Mouse (Mus musculus): ENCODE measurements around the gene Defb45. TPM values are rescaled to one million over a fixed set of nuclear protein-coding genes. Genes with fewer than 3 reads are reported as not detected.

Defb45 gene
- not detected for polyA plus RNA-seq (2012; fragmentation: generic; extraction: Trizol)
- long read RNA-seq, experiment 1: 0 reads
- long read RNA-seq, experiment 2: 0 reads

DNA sequence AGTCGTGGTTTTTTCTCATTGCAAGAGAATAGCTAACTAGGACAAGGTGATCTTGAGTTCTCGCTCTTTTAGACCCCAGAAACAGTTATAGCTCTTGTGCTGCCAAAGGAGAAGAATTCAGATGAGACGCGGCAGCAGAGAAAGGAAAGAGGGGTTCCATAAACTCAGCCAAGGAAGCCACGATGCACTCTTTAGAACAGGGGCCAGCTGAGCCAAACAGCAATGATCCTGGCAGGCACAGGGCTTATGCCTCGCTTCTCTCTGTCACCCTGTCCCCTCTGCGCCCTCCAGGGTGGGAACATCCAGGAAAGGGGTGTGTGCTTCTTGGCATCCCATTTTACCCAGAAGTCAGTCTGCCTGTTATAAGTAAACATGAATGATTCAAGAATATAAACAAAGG, at the start of gene Defb45:
Gene Defb45, minus strand, starts transcription at position 101 of the 400 bp plus-strand sequence.
- no peaks in the 10 kb centered on the region for H3K79me2 ChIP-seq (ENCODE audit: control insufficient read depth, insufficient read depth)
- H3K27me3 ChIP-seq (ENCODE audit: control insufficient read depth, insufficient read depth, insufficient read length): no peaks in the 10 kb centered on the region
- no peaks in the 10 kb centered on the region for H3K79me3 ChIP-seq (ENCODE audit: low read depth)
- no peak within 1 kb of the TSS for H3ac ChIP-seq (ENCODE audit: control insufficient read depth, insufficient read length, low read depth)
- H3K36me3 ChIP-seq (ENCODE audit: control insufficient read depth, insufficient read depth): no peaks in the 10 kb centered on the region
- no peak for TF ChIP-seq CEBPB (IDR thresholded peaks at IDR 0.05; ENCODE audit: low read depth)
- no peak for TF ChIP-seq CTCF (IDR thresholded peaks at IDR 0.05; ENCODE audit: control insufficient read depth, insufficient read depth, insufficient read length)
- TF ChIP-seq MYOG (IDR thresholded peaks at IDR 0.05; ENCODE audit: control insufficient read depth, extremely low read depth, insufficient read length): no peak
- no peak for TF ChIP-seq FOSL1 (IDR thresholded peaks at IDR 0.05; ENCODE audit: insufficient read depth, low read length, poor library complexity, severe bottlenecking)
- TF ChIP-seq MYOD1 (IDR thresholded peaks at IDR 0.05; ENCODE audit: control insufficient read depth, insufficient read length, low read depth): no peak
- TF ChIP-seq MAX (IDR thresholded peaks at IDR 0.05): no peak
- no peak for TF ChIP-seq USF1 (IDR thresholded peaks at IDR 0.05; ENCODE audit: low read depth)
- no peak within 1 kb of the TSS for H3K4me3 ChIP-seq (ENCODE audit: insufficient read depth, poor library complexity, severe bottlenecking)

DNA sequence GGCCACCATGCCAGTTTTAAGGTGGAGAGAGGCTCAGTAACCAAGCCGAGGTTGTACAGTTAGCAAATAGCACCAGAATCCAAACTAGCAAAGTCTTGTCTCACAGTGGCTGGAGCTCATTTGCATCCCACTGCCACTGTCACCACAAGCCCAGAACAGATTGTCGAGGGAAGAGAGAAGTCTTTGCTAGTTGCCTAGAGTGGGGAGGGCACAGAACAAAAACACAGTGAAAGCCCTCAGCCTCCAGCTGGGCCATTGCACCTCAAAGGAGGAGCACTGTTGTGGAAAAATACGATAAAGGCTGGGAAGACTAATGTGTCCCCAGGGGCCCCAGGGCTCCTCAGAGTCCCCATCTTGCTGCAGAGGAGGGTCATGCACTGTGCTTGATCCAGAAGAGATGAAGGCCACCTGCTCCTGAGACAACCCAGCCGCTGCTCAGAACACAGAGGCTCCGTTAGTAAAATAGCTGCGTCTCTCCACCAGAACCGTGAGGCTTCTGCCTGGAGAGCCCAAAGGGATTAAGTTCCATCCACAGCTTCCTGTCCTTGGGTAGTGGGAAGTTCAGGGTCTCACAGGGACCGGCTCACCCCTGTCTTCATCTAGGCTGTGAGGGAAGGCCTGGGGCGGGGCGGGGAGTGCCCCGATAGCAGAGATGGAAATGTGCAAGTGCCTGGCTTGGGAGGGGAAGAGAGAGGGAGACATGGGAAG, 40.4 kb upstream of the Defb45 start:
- Histone ChIP-seq H3K4me3 (ENCODE audit: insufficient read depth, poor library complexity, severe bottlenecking) (no peak overlapping the region), H3ac (ENCODE audit: control insufficient read depth, insufficient read length, low read depth) (peak overlapping the region; percentile 27), H3K79me3 (ENCODE audit: low read depth) (no peaks in the 10 kb centered on the region), H3K79me2 (ENCODE audit: control insufficient read depth, insufficient read depth) (no peaks in the 10 kb centered on the region), H3K36me3 (ENCODE audit: control insufficient read depth, insufficient read depth) (peaks cover 13% of the 10 kb centered on the region), H3K27me3 (ENCODE audit: control insufficient read depth, insufficient read depth, insufficient read length) (no peaks in the 10 kb centered on the region)
- no peak for TF ChIP-seq MYOG (IDR thresholded peaks at IDR 0.05; ENCODE audit: control insufficient read depth, extremely low read depth, insufficient read length)
- no peak for TF ChIP-seq CEBPB (IDR thresholded peaks at IDR 0.05; ENCODE audit: low read depth)
- TF ChIP-seq CTCF (IDR thresholded peaks at IDR 0.05; ENCODE audit: control insufficient read depth, insufficient read depth, insufficient read length): no peak
- TF ChIP-seq FOSL1 (IDR thresholded peaks at IDR 0.05; ENCODE audit: insufficient read depth, low read length, poor library complexity, severe bottlenecking): no peak
- no peak for TF ChIP-seq MAX (IDR thresholded peaks at IDR 0.05)
- peak; percentile 34 for TF ChIP-seq MYOD1 (IDR thresholded peaks at IDR 0.05; ENCODE audit: control insufficient read depth, insufficient read length, low read depth)

DNA sequence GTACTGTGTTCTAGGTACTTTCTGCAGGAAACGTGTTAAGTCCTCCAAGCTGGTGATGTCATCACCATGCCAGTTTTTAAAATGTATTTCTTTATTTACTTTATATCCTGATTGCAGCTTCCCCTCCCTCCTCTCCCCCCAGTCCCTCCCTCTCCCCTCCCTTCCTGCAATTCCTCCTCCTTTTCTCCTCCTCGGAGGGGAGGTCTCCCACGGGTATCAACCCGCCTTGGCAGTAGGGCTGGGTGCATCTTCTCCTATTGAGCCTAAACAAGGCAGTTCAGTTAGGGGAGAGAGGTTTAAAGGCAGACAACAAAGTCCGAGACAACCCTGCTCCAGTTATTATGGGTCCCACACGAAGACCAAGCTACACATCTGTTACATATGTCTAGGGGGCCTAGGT, 39.7 kb upstream of the Defb45 start:
- H3K79me3 ChIP-seq (ENCODE audit: low read depth): no peaks in the 10 kb centered on the region
- TF ChIP-seq MYOD1 (IDR thresholded peaks at IDR 0.05; ENCODE audit: control insufficient read depth, insufficient read length, low read depth) (no peak), USF1 (IDR thresholded peaks at IDR 0.05; ENCODE audit: low read depth) (no peak), MAX (IDR thresholded peaks at IDR 0.05) (no peak), MYOG (IDR thresholded peaks at IDR 0.05; ENCODE audit: control insufficient read depth, extremely low read depth, insufficient read length) (no peak), FOSL1 (IDR thresholded peaks at IDR 0.05; ENCODE audit: insufficient read depth, low read length, poor library complexity, severe bottlenecking) (no peak), CTCF (IDR thresholded peaks at IDR 0.05; ENCODE audit: control insufficient read depth, insufficient read depth, insufficient read length) (no peak)
- H3K79me2 ChIP-seq (ENCODE audit: control insufficient read depth, insufficient read depth): no peaks in the 10 kb centered on the region
- no peak overlapping the region for H3K4me3 ChIP-seq (ENCODE audit: insufficient read depth, poor library complexity, severe bottlenecking)
- H3K27me3 ChIP-seq (ENCODE audit: control insufficient read depth, insufficient read depth, insufficient read length): no peaks in the 10 kb centered on the region
- no peak overlapping the region for H3ac ChIP-seq (ENCODE audit: control insufficient read depth, insufficient read length, low read depth)
- peaks cover 18% of the 10 kb centered on the region for H3K36me3 ChIP-seq (ENCODE audit: control insufficient read depth, insufficient read depth)

DNA sequence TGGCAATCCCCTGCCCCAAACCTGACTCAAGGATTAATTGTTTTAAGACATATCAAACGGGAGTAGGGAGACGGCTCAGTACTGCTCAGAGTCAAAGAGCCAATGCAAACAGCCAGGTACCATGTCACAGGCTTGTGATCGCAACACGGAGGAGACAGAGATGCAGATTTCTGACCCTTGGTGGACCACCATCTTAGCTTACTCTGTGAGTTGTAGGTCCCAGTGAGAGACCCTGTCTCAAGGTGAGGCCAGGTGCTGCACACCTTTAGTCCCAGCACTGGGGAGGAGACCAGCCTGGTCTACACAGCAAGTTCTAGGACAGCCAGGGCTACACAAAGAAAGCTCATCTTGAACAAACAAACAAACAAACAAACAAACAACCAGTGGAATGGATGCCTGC, 38.2 kb upstream of the Defb45 start:
- Histone ChIP-seq H3ac (ENCODE audit: control insufficient read depth, insufficient read length, low read depth) (peak overlapping the region; percentile 30), H3K4me3 (ENCODE audit: insufficient read depth, poor library complexity, severe bottlenecking) (no peak overlapping the region), H3K27me3 (ENCODE audit: control insufficient read depth, insufficient read depth, insufficient read length) (no peaks in the 10 kb centered on the region), H3K79me3 (ENCODE audit: low read depth) (no peaks in the 10 kb centered on the region), H3K79me2 (ENCODE audit: control insufficient read depth, insufficient read depth) (peaks cover 5% of the 10 kb centered on the region), H3K36me3 (ENCODE audit: control insufficient read depth, insufficient read depth) (peaks cover 32% of the 10 kb centered on the region)
- no peak for TF ChIP-seq MAX (IDR thresholded peaks at IDR 0.05)

DNA sequence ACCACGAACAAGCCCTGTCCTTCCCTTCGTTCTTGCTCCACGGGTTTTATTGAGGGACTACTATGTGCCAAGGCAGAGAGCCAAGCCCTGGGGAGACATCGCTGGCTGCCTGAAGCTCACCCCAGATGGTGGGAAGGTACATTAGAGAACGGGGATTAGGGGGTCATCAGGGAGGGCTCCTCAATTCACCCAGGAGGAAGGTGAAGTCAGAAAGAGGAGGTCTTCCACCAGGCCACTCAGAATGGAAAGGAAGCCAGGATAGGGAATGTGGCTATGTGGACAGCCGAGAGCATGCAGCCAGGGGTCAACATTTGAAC, 37.8 kb upstream of the Defb45 start:
- Histone ChIP-seq H3K79me2 (ENCODE audit: control insufficient read depth, insufficient read depth) (peaks cover 5% of the 10 kb centered on the region), H3K4me3 (ENCODE audit: insufficient read depth, poor library complexity, severe bottlenecking) (no peak overlapping the region)
- TF ChIP-seq MAX (IDR thresholded peaks at IDR 0.05) (peak; percentile 6), CEBPB (IDR thresholded peaks at IDR 0.05; ENCODE audit: low read depth) (no peak)

DNA sequence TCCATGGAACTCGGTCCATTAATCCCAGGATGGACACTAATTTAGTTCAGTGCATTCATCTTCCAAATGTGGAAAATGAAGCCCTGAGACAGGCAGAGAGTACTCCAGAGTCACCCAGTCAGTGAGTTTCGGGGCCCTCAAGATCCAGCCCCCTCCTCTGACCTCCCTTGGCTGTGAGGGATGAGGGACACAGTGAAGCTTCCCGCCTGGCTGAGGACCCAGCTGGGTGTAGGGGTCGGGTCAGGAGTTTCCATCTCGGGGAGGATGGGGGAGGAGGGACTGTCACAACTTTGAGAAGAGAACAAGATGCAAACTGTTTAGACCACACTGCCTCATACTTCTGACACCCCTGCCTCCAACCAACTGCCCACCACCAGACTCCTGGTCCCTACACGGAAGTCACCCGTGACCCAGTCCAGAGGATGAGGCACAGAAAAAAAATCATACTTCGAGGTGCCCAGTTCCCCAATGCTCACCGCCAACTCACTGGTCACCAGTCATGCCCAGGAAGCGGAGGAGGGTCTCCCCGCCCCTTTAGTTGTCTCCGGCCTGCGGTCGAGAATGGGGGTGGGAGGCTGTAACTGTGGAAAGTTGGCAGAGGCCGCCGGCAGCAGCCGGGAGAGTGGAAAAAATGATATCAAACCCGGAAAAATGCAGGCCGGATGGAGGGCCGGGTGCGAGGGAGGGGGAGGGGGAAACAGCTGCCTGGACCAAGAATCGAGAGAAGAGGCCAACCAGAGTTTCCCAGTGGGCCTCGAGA, 37.2 kb upstream of the Defb45 start:
- H3K27me3 ChIP-seq (ENCODE audit: control insufficient read depth, insufficient read depth, insufficient read length): no peaks in the 10 kb centered on the region
- H3K36me3 ChIP-seq (ENCODE audit: control insufficient read depth, insufficient read depth): peaks cover 41% of the 10 kb centered on the region
- no peak overlapping the region for H3ac ChIP-seq (ENCODE audit: control insufficient read depth, insufficient read length, low read depth)
- TF ChIP-seq CTCF (IDR thresholded peaks at IDR 0.05; ENCODE audit: control insufficient read depth, insufficient read depth, insufficient read length) (no peak), MAX (IDR thresholded peaks at IDR 0.05) (peak; percentile 51), MYOD1 (IDR thresholded peaks at IDR 0.05; ENCODE audit: control insufficient read depth, insufficient read length, low read depth) (peak; percentile 79)
- H3K79me2 ChIP-seq (ENCODE audit: control insufficient read depth, insufficient read depth): peaks cover 10% of the 10 kb centered on the region
- H3K79me3 ChIP-seq (ENCODE audit: low read depth): no peaks in the 10 kb centered on the region
- no peak overlapping the region for H3K4me3 ChIP-seq (ENCODE audit: insufficient read depth, poor library complexity, severe bottlenecking)

More for the DNA sequence above, 37.8 kb upstream of the Defb45 start:
- Histone ChIP-seq H3K36me3 (ENCODE audit: control insufficient read depth, insufficient read depth) (peaks cover 36% of the 10 kb centered on the region), H3ac (ENCODE audit: control insufficient read depth, insufficient read length, low read depth) (peak overlapping the region; percentile 74), H3K27me3 (ENCODE audit: control insufficient read depth, insufficient read depth, insufficient read length) (no peaks in the 10 kb centered on the region), H3K79me3 (ENCODE audit: low read depth) (no peaks in the 10 kb centered on the region)

Data from C2C12 (cell line).